Mouse (Mus musculus) MEL (cell line): ENCODE measurements around the gene Hist1h3i.

Experiments
- CTCF ChIP-seq, 3 experiments: IDR thresholded peaks in 2 of 3; conservative IDR thresholded peaks in 1 of 3; 2 replicates each; pipeline ENCODE4 v1.5.1; 2011 to 2012; ENCODE audit warnings: low read length in 3 of 3, low read depth in 2 of 3, mild to moderate bottlenecking in 2 of 3, improper control_type of control experiment in 1 of 3, inconsistent platforms in 1 of 3, mixed read lengths in 1 of 3, moderate library complexity in 1 of 3; ENCODE audit not compliant: control insufficient read depth in 1 of 3, insufficient read depth in 1 of 3, poor library complexity in 1 of 3, severe bottlenecking in 1 of 3
- ELF1 ChIP-seq: IDR thresholded peaks from 2 replicates; pipeline ENCODE4 v1.6.1; 2014; ENCODE audit warnings: low read depth, mild to moderate bottlenecking, inconsistent platforms, low read length, improper control_type of control experiment, moderate library complexity
- GABPA ChIP-seq: IDR thresholded peaks from 2 replicates; pipeline ENCODE4 v1.6.1; 2012; ENCODE audit warnings: low read depth, mild to moderate bottlenecking, inconsistent platforms, low read length, improper control_type of control experiment, moderate library complexity
- GATA1 ChIP-seq: IDR thresholded peaks from 2 replicates; pipeline ENCODE4 v1.6.1; 2011; ENCODE audit warnings: low read depth, low read length, improper control_type of control experiment
- KAT2A ChIP-seq: conservative IDR thresholded peaks from 2 replicates; pipeline ENCODE4 v1.6.1; 2012; ENCODE audit warnings: low read depth, low read length, improper control_type of control experiment, inconsistent platforms
- NRF1 ChIP-seq: IDR thresholded peaks from 2 replicates; pipeline ENCODE4 v1.6.1; 2014; ENCODE audit warnings: low read depth, mild to moderate bottlenecking, inconsistent platforms, low read length, improper control_type of control experiment, moderate library complexity; ENCODE audit not compliant: poor library complexity, insufficient read depth, severe bottlenecking
- POLR2AphosphoS2 ChIP-seq: IDR thresholded peaks from 2 replicates; pipeline ENCODE4 v1.6.1; 2011; ENCODE audit warnings: low read length, improper control_type of control experiment
- TBP ChIP-seq: IDR thresholded peaks from 2 replicates; pipeline ENCODE4 v1.8.0; 2011; ENCODE audit warnings: low read depth, low read length, improper control_type of control experiment
- ZNF384 ChIP-seq: IDR thresholded peaks from 2 replicates; pipeline ENCODE4 v1.6.1; 2012; ENCODE audit warnings: low read depth, mild to moderate bottlenecking, inconsistent platforms, low read length, improper control_type of control experiment

DNA sequence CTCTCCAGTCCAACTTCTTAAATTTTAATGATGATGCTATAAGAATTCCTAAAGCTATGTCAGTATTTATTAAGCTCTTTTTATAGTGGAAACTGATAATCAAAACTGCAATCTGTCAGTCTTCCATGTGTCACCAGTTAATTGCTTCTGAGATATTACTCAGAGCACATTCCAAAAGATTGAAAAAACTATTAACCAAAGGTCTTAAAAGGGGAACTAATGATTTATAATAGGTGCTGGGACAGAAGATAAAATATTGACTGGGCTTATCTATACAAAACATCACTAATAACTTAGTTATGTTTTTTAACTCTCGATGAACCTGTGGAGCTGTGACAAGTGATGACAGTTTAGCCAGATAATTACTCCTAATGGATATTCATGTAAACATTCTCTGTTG, 38.2 kb downstream of the Hist1h3i start:
- TF ChIP-seq GATA1 (no peak), TBP (no peak), NRF1 (no peak), ELF1 (no peak), CTCF (IDR thresholded peaks at IDR 0.05 in 2 of 3, conservative IDR thresholded peaks at IDR 0.05 in 1 of 3; ENCODE audit: control insufficient read depth in 1 of 3, insufficient read depth in 1 of 3, low read depth in 2 of 3, low read length in 3 of 3, poor library complexity in 1 of 3, severe bottlenecking in 1 of 3) (no peak), KAT2A (no peak), ZNF384 (no peak), GABPA (no peak), POLR2AphosphoS2 (no peak)
